Mouse (Mus musculus) lung, postnatal 10 days (tissue): ENCODE results near the gene Gm6763.
"Not testable (repeated sequence)": the region's sequence is repeated elsewhere in the genome, so short reads cannot be mapped to it uniquely, and the experiment has no call there.

Experiments
- DNase-seq: peaks from one replicate; pipeline ENCODE4 v3.0.0; 2021

Gm6763 gene

GRCm38 (mm10) chr10:104151197-104151596 lies at the start of gene Gm6763:
Gene Gm6763, plus strand, starts transcription at chr10:104151497.
- not testable (repeated sequence) for DNase-seq

- no peak for DNase-seq
Observed at GRCm38 (mm10) chr10:104110044-104110443, 41.3 kb upstream of the Gm6763 start.

GRCm38 (mm10) chr10:104118312-104118711 lies 33.0 kb upstream of the Gm6763 start:
- DNase-seq = no peak

- DNase-seq = not testable (repeated sequence)
Observed at GRCm38 (mm10) chr10:104142687-104143086, 8.6 kb upstream of the Gm6763 start, which contains the start of gene Gm21293. Gene Gm21293, plus strand, starts transcription at chr10:104142987.

- DNase-seq = not testable (repeated sequence)
Observed at GRCm38 (mm10) chr10:104159706-104160105, 8.4 kb downstream of the Gm6763 start, which contains the start of gene Gm8764. Gene Gm8764, plus strand, starts transcription at chr10:104160006.

GRCm38 (mm10) chr10:104168215-104168614 lies 16.9 kb downstream of the Gm6763 start, which contains the start of gene Gm21304:
Gene Gm21304, plus strand, starts transcription at chr10:104168515.
- not testable (repeated sequence) for DNase-seq

GRCm38 (mm10) chr10:104176724-104177123 lies 25.4 kb downstream of the Gm6763 start, which contains the start of gene Gm21312:
Gene Gm21312, plus strand, starts transcription at chr10:104177024.
- not testable (repeated sequence) for DNase-seq

- not testable (repeated sequence) for DNase-seq
Observed at GRCm38 (mm10) chr10:104185233-104185632, 33.9 kb downstream of the Gm6763 start, which contains the start of gene Gm20765. Gene Gm20765, plus strand, starts transcription at chr10:104185533.

GRCm38 (mm10) chr10:104193742-104194141 lies 42.4 kb downstream of the Gm6763 start, which contains the start of gene Gm4340:
Gene Gm4340, plus strand, starts transcription at chr10:104194042.
- DNase-seq = not testable (repeated sequence)
